Mouse (Mus musculus) central nervous system, embryonic 11.5 days (tissue): ENCODE measurements around the gene Zdhhc4. TPM values are rescaled to one million over a fixed set of nuclear protein-coding genes. Genes with fewer than 3 reads are reported as not detected.

Experiments used
- polyA plus RNA-seq: library from polyadenylated mRNA; depleted of rRNA; stranded (reverse); fragments of >200 nt; gene quantifications from 2 replicates; pipeline ENCODE4 v1.2.3, GENCODE M21; 2012; rRNA removed

Zdhhc4 gene
- polyA plus RNA-seq, result 43.6 and 58.9 TPM in 2 replicates

GRCm38 (mm10) chr5:143328690-143329495 lies at the start of gene Zdhhc4:
Zdhhc4 (minus strand) TSS chr5:143329256.

GRCm38 (mm10) chr5:143356686-143357388 lies 27.8 kb upstream of the Zdhhc4 start, which contains the start of gene Grid2ip:
Grid2ip (plus strand) TSS chr5:143357338.

GRCm38 (mm10) chr5:143314730-143315513 lies 14.1 kb downstream of the Zdhhc4 start, which contains the start of gene E130309D02Rik:
E130309D02Rik (minus strand) TSS chr5:143315360.

GRCm38 (mm10) chr5:143293404-143293803 lies 35.7 kb downstream of the Zdhhc4 start, which contains the start of gene Zfp853:
Zfp853 (minus strand) TSS chr5:143293623.

GRCm38 (mm10) chr5:143269363-143270150 lies 59.5 kb downstream of the Zdhhc4 start, which contains the start of gene Zfp316:
Zfp316 (minus strand) TSS chr5:143270022.

Other genes starting within 250 kb of the Zdhhc4 start
- 25.2 and 31.8 TPM in 2 replicates for gene Rnf216, start 216.3 kb downstream of the Zdhhc4 start, polyA plus RNA-seq
- not detected in 2 replicates for gene Olfr718-ps1, start 181.7 kb downstream of the Zdhhc4 start, polyA plus RNA-seq
- 15.5 and 19.2 TPM in 2 replicates for gene Rbak, start 148.5 kb downstream of the Zdhhc4 start, polyA plus RNA-seq
- not detected in 2 replicates for gene Spdye4b, start 148.2 kb downstream of the Zdhhc4 start, polyA plus RNA-seq
- gene Spdye4a, start 102.4 kb downstream of the Zdhhc4 start, polyA plus RNA-seq, result not detected in 2 replicates
- gene Zfp12, start 94.1 kb downstream of the Zdhhc4 start, polyA plus RNA-seq, result 29.6 and 33.9 TPM in 2 replicates
- 12.2 and 21.6 TPM in 2 replicates for gene Zfp316, start 59.2 kb downstream of the Zdhhc4 start, polyA plus RNA-seq
- gene Zfp853, start 35.6 kb downstream of the Zdhhc4 start, polyA plus RNA-seq, result 0.61 and 1.2 TPM in 2 replicates
- 31.9 and 33.7 TPM in 2 replicates for gene E130309D02Rik, start 13.9 kb downstream of the Zdhhc4 start, polyA plus RNA-seq
- gene Grid2ip, start 28.1 kb upstream of the Zdhhc4 start, polyA plus RNA-seq, result 0.82 and 0.89 TPM in 2 replicates
- 61.5 and 90.0 TPM in 2 replicates for gene Kdelr2, start 74.6 kb upstream of the Zdhhc4 start, polyA plus RNA-seq
- 9.7 and 11.2 TPM in 2 replicates for gene Daglb, start 135.3 kb upstream of the Zdhhc4 start, polyA plus RNA-seq
- gene Rac1, start 198.8 kb upstream of the Zdhhc4 start, polyA plus RNA-seq, result 322 and 463 TPM in 2 replicates